Mouse (Mus musculus) cerebellum, adult 2 months (tissue): Measurements from ENCODE around the gene Fgfr2. TPM values are rescaled to one million over a fixed set of nuclear protein-coding genes. Genes with fewer than 3 reads are reported as not detected.

ENCODE experiments used
- DNase-seq, 2 experiments: peaks; one replicate each; pipeline ENCODE4 v3.0.0; 2021
- H3K27ac ChIP-seq: fragments of 200-500 bp; 2 replicates; pipeline ENCODE4 v1.5.1; 2012; ENCODE audit warnings: low read length, control low read depth, inconsistent platforms; ENCODE audit not compliant: insufficient read depth
- H3K27me3 ChIP-seq: fragments of 200-500 bp; 2 replicates; pipeline ENCODE4 v1.6.1; 2012; ENCODE audit warnings: inconsistent platforms, mild to moderate bottlenecking, low read length, moderate library complexity; ENCODE audit not compliant: control insufficient read depth, insufficient read depth
- H3K4me1 ChIP-seq: fragments of 200-500 bp; 2 replicates; pipeline ENCODE4 v1.6.1; 2011; ENCODE audit warnings: low read length; ENCODE audit not compliant: control insufficient read depth, insufficient read depth
- H3K4me3 ChIP-seq: fragments of 200-500 bp; replicated peaks from 2 replicates; pipeline ENCODE3; 2011; ENCODE audit warnings: mild to moderate bottlenecking, low read depth, low read length, control low read depth; ENCODE audit not compliant: insufficient read depth
- CTCF ChIP-seq: fragments of 200-500 bp; IDR thresholded peaks from 2 replicates; pipeline ENCODE4 v1.5.1; 2011; ENCODE audit warnings: low read depth, mild to moderate bottlenecking, control low read depth, low read length, moderate library complexity, borderline replicate concordance; ENCODE audit not compliant: insufficient read depth
- POLR2A ChIP-seq: fragments of 200-500 bp; IDR thresholded peaks from 2 replicates; pipeline ENCODE4 v1.6.1; 2011; ENCODE audit warnings: low read length, control low read depth, borderline replicate concordance; ENCODE audit not compliant: insufficient read depth
- WGBS: fragments of 180-500 bp; shearing (Covaris S2); methylation state at CpG from one replicate; pipeline ENCODE4 v1.1.7; 2018; 5-methylcytosine and 5-hydroxymethylcytosine counted together
- polyA plus RNA-seq: library from polyadenylated mRNA; depleted of rRNA; stranded (reverse); fragments of >200 nt; gene quantifications from 2 replicates; pipeline ENCODE4 v1.2.3, GENCODE M21; 2012

Gene Fgfr2
- polyA plus RNA-seq, 1 experiment: 95.3 TPM

DNA sequence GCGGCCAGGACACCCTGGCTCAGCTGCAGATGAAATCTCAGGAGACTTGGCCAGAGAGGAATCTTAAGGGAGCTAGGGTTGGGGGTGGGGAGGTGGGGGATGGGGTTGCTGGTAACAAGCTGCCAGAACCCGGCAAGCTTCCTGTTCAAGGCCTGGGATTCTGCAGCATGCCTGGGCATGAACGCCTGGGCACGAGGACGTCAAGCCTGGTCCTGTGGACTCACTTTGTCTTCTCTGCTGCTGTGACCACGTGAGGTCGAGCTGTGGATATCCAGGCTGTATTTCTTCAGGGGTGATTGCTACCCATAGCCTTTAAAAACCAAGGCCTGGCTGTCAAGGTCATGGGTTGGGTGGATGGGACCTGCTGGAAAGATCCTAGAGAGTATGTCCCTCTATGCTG lies 117.4 kb downstream of the Fgfr2 start:
- Histone ChIP-seq H3K27me3 (no peaks in the 10 kb centered on the region), H3K27ac (no peak overlapping the region), H3K4me1 (peaks cover 52% of the 10 kb centered on the region), H3K4me3 (no peak overlapping the region)
- TF ChIP-seq CTCF (no peak), POLR2A (no peak)
- DNase-seq: no peak
- 66% methylated on average over 7 of the region's 7 CpGs for WGBS

DNA sequence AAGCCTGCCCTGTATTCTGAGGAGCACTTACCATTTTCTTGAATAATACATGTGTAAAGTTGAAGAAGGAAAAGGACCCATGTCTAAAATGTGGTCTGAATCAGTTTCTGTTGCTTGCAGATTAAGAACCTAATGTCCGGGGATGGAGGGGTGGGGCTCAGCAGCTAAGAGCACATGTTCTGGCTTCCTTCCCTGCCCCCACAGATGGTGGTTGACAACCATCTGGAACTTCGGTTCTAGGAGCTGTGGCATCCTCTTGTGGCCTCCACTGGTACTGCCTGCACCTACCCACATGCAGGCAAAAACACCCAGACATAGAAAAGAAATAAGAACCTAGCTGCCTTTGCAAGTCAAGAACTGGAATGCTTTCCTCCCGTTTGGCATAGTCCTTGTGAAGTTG lies 119.7 kb downstream of the Fgfr2 start:
- 4% methylated on average over 3 of the region's 3 CpGs for WGBS
- peak; percentile 98 for TF ChIP-seq CTCF
- TF ChIP-seq POLR2A: no peak
- Histone ChIP-seq H3K4me1 (peaks cover 46% of the 10 kb centered on the region), H3K4me3 (no peak overlapping the region), H3K27me3 (no peaks in the 10 kb centered on the region), H3K27ac (no peak overlapping the region)
- peak; percentile 90 to 92 for DNase-seq

DNA sequence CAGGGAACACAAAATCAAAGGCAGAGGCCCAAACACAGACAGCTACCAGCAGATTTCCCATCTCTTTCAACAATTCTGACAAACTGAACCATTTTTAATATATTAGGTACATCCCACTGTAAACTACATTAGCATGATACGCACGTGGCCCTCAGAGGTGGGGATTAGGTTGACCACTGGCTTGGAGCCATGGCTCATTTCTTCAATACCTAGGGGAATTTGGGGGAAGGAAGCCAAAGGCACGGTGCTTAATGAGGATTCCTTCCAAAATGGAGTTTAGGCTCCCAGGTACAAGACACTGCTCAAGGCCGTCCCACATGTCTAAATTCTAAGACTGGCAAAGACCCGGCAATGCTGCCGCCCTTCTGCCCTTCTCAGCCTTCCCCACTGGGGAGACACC lies 120.9 kb downstream of the Fgfr2 start:
- no peaks in the 10 kb centered on the region for H3K27me3 ChIP-seq
- no peak overlapping the region for H3K4me3 ChIP-seq
- no peak overlapping the region for H3K27ac ChIP-seq
- WGBS: 47% methylated on average over 6 of the region's 6 CpGs
- TF ChIP-seq CTCF: no peak
- TF ChIP-seq POLR2A: no peak
- peaks cover 36% of the 10 kb centered on the region for H3K4me1 ChIP-seq
- no peak for DNase-seq

DNA sequence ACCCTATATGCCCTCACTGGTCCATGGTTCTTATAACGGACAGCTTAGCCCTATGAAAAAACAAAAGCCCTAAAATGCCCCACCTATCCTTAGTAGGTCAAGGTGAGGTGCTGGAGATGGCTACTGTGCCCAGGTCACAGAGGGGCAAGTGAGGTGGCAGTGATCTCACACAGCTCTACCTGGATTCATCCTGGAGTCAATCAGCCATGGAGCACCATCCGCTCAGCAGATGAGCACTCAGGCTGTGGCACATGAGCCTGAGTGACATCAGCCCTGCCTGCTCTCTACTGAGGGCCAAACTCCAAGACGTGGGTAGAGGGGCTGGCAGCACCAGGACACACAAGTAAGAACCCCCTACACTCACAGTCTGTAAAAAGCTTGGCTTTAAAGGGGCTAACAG lies 121.8 kb downstream of the Fgfr2 start:
- Histone ChIP-seq H3K4me3 (no peak overlapping the region), H3K4me1 (peaks cover 31% of the 10 kb centered on the region), H3K27ac (0 out of 2 replicates have a peak overlapping the region, but pooled peaks have one; percentile 23), H3K27me3 (no peaks in the 10 kb centered on the region)
- WGBS: 44% methylated on average over 3 of the region's 3 CpGs
- DNase-seq: peak in 1 of 2 experiments; percentile 23
- TF ChIP-seq CTCF: no peak

DNA sequence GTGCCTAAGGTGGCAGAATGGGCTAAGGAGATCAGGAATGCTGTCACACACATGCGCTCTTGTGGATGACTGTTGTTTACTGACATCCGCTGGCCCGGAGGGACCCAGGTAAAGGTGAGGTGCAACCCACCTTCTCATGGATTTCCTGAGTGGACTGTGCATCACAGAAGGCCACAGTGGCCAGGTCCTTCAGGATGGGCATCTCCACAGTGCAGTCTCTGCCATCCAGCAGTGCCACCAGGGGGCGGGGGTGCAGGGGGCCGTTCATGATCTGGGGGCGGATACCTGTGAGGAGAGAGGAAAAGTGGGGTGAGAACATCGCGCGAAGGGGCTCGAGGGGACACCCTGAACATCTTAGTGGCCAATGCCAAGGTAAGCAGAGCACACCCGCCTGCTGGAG lies 124.1 kb downstream of the Fgfr2 start:
- WGBS: 94% methylated on average over 11 of the region's 11 CpGs
- TF ChIP-seq POLR2A (no peak), CTCF (no peak)
- DNase-seq: peak in 1 of 2 experiments; percentile 11
- Histone ChIP-seq H3K4me1 (peaks cover 35% of the 10 kb centered on the region), H3K4me3 (no peak overlapping the region), H3K27me3 (no peaks in the 10 kb centered on the region), H3K27ac (no peak overlapping the region)

DNA sequence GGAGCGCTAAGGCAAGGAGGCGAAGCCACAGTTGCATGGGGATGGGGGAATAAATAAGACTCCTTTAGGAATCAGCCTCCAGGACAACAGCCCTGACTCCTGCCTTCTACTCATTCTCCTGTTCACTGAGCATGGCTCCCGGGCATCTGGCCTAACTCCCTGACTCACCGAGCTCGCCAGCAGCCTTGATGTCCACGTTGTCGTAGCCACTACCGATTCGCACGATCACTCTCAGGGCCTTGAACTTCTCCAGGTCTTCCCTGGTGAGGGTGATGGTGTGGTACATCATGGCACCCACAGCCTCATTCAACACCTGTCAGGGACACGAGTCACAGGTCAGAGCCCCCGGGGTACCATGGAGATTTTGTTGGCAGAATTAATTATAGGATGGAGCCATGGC lies 124.5 kb downstream of the Fgfr2 start:
- TF ChIP-seq POLR2A: no peak
- no peak for TF ChIP-seq CTCF
- peaks cover 34% of the 10 kb centered on the region for H3K4me1 ChIP-seq
- no peak overlapping the region for H3K4me3 ChIP-seq
- H3K27ac ChIP-seq: no peak overlapping the region
- WGBS: 76% methylated on average over 12 of the region's 12 CpGs
- peak in 1 of 2 experiments; percentile 20 for DNase-seq
- H3K27me3 ChIP-seq: no peaks in the 10 kb centered on the region

DNA sequence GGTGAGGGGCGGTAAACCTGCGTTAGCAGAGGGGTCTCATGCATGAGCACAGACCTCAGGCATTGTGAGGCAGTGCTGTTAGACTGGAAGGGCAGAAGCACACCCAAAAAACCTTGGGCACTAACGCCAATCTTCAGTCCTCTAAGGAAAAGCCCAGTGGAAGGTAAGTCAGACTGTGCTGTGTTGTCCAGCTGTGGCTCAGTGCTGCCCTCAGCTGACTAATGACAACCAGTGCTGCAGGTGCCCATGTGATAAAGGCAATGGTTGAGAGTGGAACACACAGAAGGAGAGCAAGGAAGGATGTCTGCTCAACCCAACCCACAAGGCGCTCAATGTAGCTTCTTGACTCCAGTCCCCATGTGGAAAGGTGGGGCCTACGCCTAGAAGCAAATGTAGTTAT lies 126.8 kb downstream of the Fgfr2 start:
- TF ChIP-seq POLR2A (no peak), CTCF (peak; percentile 72)
- DNase-seq: peak in 1 of 2 experiments; percentile 39
- H3K27me3 ChIP-seq: no peaks in the 10 kb centered on the region
- 87% methylated on average over 5 of the region's 5 CpGs for WGBS
- peaks cover 18% of the 10 kb centered on the region for H3K4me1 ChIP-seq
- H3K4me3 ChIP-seq: no peak overlapping the region
- no peak overlapping the region for H3K27ac ChIP-seq

DNA sequence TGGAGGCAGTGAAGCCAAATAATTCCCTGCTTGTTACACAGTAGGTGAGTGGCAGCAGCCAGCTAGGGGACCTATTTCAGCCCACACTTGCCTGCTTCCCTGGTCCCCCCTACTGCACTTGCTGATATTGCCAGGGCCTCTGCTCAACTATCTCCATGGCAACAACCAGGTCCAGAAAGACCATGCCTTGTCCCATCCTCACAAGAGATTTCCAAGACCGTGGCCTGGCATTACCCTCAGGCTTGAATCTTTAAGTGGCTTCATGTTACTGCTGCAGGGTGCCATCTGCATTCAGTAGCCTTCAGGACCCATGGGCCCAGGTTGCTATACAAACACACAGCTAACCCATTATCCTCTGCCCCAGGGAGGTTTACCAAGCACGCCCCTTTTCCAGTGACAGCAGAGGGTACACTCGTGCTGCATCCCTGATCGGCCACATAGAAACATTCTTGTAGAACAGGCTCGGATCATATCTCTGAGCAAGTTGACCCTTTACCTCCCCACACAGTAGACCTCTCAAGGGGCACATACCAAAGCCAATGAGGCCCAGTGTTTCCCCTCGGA lies 128.4 kb downstream of the Fgfr2 start:
- H3K27me3 ChIP-seq: no peaks in the 10 kb centered on the region
- no peak overlapping the region for H3K4me3 ChIP-seq
- 56% methylated on average over 6 of the region's 6 CpGs for WGBS
- no peak overlapping the region for H3K27ac ChIP-seq
- no peak for DNase-seq
- peaks cover 11% of the 10 kb centered on the region; the same call in 1 of the 2 replicates for H3K4me1 ChIP-seq
- TF ChIP-seq POLR2A (no peak), CTCF (no peak)

DNA sequence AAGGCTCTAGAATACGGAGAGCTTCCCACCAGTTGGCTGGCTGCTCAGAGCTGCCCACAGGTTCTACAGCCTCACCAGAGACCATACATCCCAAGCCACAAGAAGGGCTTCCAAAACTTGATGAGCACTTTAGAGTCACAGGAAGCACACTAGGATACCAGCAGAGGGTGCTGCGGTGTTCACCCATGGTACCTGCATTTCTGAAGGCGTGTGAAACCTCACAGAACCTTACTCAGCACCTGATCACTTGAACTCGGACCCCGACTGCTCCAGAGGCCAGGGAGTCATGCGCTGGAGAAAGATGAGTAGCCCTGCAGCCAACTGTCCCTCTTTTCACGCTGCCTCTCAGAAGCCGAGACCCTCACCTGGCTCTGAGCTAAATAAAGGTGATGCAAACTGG lies 129.0 kb downstream of the Fgfr2 start:
- no peak for DNase-seq
- TF ChIP-seq POLR2A (no peak), CTCF (peak; percentile 49; the same call in 1 of the 2 replicates)
- WGBS: 79% methylated on average over 8 of the region's 8 CpGs
- Histone ChIP-seq H3K27me3 (no peaks in the 10 kb centered on the region), H3K27ac (no peak overlapping the region), H3K4me3 (no peak overlapping the region), H3K4me1 (peaks cover 8% of the 10 kb centered on the region; the same call in 1 of the 2 replicates)
